Mouse (Mus musculus): ENCODE measurements at regions not wholly inside any gene's neighbourhood (a gene's known extent, or its start where the extent isn't known, plus 50 kb on each side); places are given as distances from the start of the nearest gene placed in this dataset.

DNA sequence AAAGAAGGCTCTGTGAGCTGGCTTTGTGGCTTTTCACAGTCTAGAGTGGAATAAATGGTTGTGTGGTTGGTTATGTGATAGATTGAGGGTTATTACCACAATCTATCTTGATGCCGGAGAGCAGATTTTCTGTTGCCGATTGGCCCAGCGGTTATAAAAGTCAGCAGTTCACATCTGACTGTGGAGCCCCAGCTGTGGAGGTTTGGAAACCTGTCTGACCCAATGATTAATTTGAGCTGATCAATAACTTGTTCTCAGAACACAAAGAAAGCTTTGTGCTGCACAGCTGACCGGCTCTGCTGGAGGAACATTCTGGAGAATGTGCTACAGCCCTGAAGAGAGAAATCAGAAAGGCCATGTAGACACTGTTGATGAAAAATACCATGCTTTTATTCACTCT is 148.8 kb downstream of the Cdc42ep3 start:
- no peaks in the 10 kb centered on the region; the same call in 1 of the 2 replicates for H3K9me3 ChIP-seq (ENCODE audit: control insufficient read depth, low read length)
- ATAC-seq (ENCODE audit: insufficient read depth) (no peak), DNase-seq (ENCODE audit: low read depth in 3 of 3, low spot score in 3 of 3) (no peak)
- TF ChIP-seq CTCF (IDR thresholded peaks at IDR 0.05; ENCODE audit: low read depth) (no peak), EP300 (IDR thresholded peaks at IDR 0.05; ENCODE audit: low read depth) (no peak)
- H3K36me3 ChIP-seq (replicated peaks; ENCODE audit: control insufficient read depth, insufficient read depth, low read depth): no peaks in the 10 kb centered on the region
- no peak overlapping the region for H3K4me3 ChIP-seq (ENCODE audit: insufficient read depth in 1 of 2, low read depth in 2 of 2, low read length in 2 of 2)
- no peak overlapping the region for H3K27ac ChIP-seq
- no peak overlapping the region for H3K4me2 ChIP-seq (ENCODE audit: low read depth)
- WGBS (ENCODE audit: insufficient replicate concordance): 69% methylated on average over 4 of the region's 4 CpGs
- no peaks in the 10 kb centered on the region for H3K27me3 ChIP-seq (ENCODE audit: control insufficient read depth, insufficient read depth, low read length)
- no peak overlapping the region for H3K9ac ChIP-seq (replicated peaks)
- no peaks in the 10 kb centered on the region for H3K4me1 ChIP-seq (replicated peaks; ENCODE audit: control insufficient read depth in 2 of 2, insufficient read depth in 2 of 2, low read length in 1 of 2)

DNA sequence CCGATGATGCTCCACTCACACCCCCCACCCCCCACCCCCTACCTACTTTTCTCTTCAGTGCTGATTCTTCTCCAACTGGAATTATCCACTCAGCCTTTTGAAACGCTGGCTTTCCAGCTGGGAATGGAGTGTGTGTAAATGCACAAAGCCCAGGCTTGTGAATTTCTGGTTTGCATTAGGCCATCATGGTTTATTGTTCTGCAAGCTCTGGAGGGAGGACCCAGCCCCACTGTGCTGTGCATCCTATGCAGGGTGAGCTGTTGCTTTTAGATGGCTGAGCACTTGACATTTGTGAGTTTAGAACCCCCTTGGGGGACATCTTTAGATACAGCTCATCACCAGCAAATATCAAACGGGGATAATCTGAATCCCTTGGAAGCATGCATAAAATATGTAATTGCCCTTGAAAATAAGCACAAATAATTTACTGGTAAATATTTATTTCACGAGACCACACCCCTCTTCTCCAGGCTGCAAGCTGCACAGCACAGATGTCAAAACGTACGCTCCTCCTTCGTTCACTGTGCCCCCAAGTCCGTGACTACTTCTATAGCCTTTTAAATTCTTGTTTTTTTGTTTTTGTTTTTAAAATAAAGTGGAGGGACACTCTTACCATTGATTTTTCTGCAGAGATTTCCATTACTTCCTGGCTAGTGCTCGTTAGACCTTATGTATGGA is 148.2 kb downstream of the Qpct start:
- H3K4me3 ChIP-seq (ENCODE audit: insufficient read depth in 1 of 2, low read depth in 2 of 2, low read length in 2 of 2): no peak overlapping the region
- ATAC-seq (ENCODE audit: insufficient read depth) (no peak), DNase-seq (ENCODE audit: low read depth in 3 of 3, low spot score in 3 of 3) (no peak)
- H3K4me1 ChIP-seq (replicated peaks; ENCODE audit: control insufficient read depth in 2 of 2, insufficient read depth in 2 of 2, low read length in 1 of 2): no peaks in the 10 kb centered on the region
- no peak overlapping the region for H3K4me2 ChIP-seq (ENCODE audit: low read depth)
- WGBS (ENCODE audit: insufficient replicate concordance): 54% methylated on average over 9 of the region's 9 CpGs
- TF ChIP-seq CTCF (IDR thresholded peaks at IDR 0.05; ENCODE audit: low read depth): no peak
- no peaks in the 10 kb centered on the region for H3K36me3 ChIP-seq (replicated peaks; ENCODE audit: control insufficient read depth, insufficient read depth, low read depth)
- no peak overlapping the region for H3K9ac ChIP-seq (replicated peaks)
- no peak overlapping the region for H3K27ac ChIP-seq
- no peaks in the 10 kb centered on the region; the same call in 1 of the 2 replicates for H3K9me3 ChIP-seq (ENCODE audit: control insufficient read depth, low read length)
- H3K27me3 ChIP-seq (ENCODE audit: control insufficient read depth, insufficient read depth, low read length): no peaks in the 10 kb centered on the region

DNA sequence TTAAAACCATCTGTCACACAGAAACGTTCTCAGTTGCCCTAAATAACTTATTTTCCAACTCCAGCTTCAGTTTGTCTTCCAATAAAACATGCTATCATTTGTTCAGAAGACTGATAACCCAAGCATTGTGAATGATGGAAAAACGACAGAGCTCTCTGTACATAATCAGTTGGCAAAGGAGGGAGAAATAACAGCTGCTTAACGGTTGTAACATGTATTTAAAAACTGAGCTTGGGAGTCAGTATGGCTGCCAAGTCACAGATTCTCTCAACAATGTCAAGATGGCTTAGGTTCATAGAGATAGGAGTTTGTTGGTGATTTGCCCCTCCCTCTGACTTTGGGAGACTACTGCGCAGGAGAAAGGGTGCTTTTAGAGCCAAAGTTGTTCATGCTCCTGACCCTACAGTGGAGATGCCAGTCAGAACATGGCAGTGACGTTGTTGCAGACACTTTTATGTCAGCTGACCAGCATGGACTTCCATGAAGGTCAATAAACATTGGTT is 140.2 kb downstream of the Qpct start:
- DNase-seq (ENCODE audit: low read depth in 3 of 3, low spot score in 3 of 3) (no peak), ATAC-seq (ENCODE audit: insufficient read depth) (no peak)
- H3K27ac ChIP-seq: no peak overlapping the region
- TF ChIP-seq CTCF (IDR thresholded peaks at IDR 0.05; ENCODE audit: low read depth) (no peak), EP300 (IDR thresholded peaks at IDR 0.05; ENCODE audit: low read depth) (no peak)
- H3K27me3 ChIP-seq (ENCODE audit: control insufficient read depth, insufficient read depth, low read length): no peaks in the 10 kb centered on the region
- 45% methylated on average over 5 of the region's 5 CpGs for WGBS (ENCODE audit: insufficient replicate concordance)
- H3K9me3 ChIP-seq (ENCODE audit: control insufficient read depth, low read length): no peaks in the 10 kb centered on the region
- H3K9ac ChIP-seq (replicated peaks): no peak overlapping the region
- H3K4me2 ChIP-seq (ENCODE audit: low read depth): no peak overlapping the region
- H3K4me3 ChIP-seq (ENCODE audit: insufficient read depth in 1 of 2, low read depth in 2 of 2, low read length in 2 of 2): no peak overlapping the region
- no peaks in the 10 kb centered on the region for H3K36me3 ChIP-seq (replicated peaks; ENCODE audit: control insufficient read depth, insufficient read depth, low read depth)
- H3K4me1 ChIP-seq (replicated peaks; ENCODE audit: control insufficient read depth in 2 of 2, insufficient read depth in 2 of 2, low read length in 1 of 2): no peaks in the 10 kb centered on the region

DNA sequence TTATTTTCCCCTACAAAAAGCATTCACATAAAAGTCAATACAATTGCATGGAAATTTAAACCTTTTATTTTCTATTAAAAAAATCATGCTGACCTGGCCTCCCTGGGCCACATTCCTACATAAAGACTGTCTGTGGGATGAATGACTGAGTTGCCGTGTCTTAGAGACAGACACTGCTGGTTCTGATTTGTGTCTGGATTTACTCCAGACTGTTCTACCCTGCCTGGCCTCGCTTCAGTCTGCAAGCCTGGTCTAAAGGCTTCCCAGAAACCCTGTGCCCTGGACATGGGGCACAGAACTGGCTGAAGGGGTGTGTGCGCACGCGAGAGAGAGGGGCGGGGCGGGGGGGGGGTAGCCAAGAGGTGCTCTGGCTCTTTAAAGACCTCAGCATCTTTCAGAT is 136.6 kb downstream of the Qpct start:
- Histone ChIP-seq H3K27me3 (ENCODE audit: control insufficient read depth, insufficient read depth, low read length) (no peaks in the 10 kb centered on the region), H3K9ac (replicated peaks) (no peak overlapping the region), H3K9me3 (ENCODE audit: control insufficient read depth, low read length) (no peaks in the 10 kb centered on the region), H3K4me1 (replicated peaks; ENCODE audit: control insufficient read depth in 2 of 2, insufficient read depth in 2 of 2, low read length in 1 of 2) (no peaks in the 10 kb centered on the region), H3K36me3 (replicated peaks; ENCODE audit: control insufficient read depth, insufficient read depth, low read depth) (no peaks in the 10 kb centered on the region), H3K4me3 (ENCODE audit: insufficient read depth in 1 of 2, low read depth in 2 of 2, low read length in 2 of 2) (no peak overlapping the region), H3K4me2 (ENCODE audit: low read depth) (no peak overlapping the region), H3K27ac (no peak overlapping the region)
- WGBS (ENCODE audit: insufficient replicate concordance): 72% methylated on average over 7 of the region's 7 CpGs
- DNase-seq (ENCODE audit: low read depth in 3 of 3, low spot score in 3 of 3): no peak
- ATAC-seq (ENCODE audit: insufficient read depth): no peak
- TF ChIP-seq EP300 (IDR thresholded peaks at IDR 0.05; ENCODE audit: low read depth) (no peak), CTCF (IDR thresholded peaks at IDR 0.05; ENCODE audit: low read depth) (no peak)

DNA sequence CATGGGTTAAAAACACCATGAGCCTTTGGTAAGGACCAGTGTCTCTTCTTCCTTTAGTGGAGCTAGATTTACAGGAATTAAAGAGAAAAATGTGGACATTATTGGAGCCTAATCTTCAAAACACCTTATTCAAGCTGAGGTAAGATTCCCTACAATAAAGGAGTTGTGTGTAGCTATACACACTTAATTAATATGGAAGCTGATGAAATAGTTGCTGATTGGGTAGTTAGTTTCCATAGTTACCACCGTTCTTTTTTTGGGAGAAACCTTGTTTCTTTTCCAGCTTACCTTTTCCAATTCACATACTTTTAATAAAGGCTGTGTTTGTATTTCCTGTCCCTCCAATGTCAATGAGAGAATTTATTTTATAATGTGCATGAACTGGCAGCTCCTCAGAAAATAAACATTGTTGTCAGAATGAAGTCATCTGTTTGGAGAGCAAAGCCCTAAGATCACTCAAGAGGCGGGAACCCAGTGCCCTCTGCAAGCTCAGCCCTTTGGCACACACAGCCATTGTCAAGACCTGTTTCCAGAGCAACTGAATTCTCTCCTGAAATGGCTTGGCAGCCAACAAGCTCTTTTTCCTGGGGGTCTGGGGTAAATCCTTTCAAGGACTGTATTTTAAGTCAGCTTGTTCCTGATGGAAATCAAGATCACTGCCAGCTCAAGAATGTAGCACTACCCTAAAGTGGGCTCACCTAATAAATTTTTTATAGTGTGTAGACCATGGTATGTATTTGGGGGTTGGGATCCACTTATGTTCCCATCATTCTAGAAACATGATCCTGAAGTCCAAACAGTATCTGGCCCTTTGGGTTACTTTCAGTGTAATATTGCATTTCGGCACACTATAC is 128.8 kb downstream of the Qpct start:
- no peak overlapping the region for H3K4me2 ChIP-seq (ENCODE audit: low read depth)
- WGBS (ENCODE audit: insufficient replicate concordance): 66% methylated on average over 3 of the region's 3 CpGs
- no peaks in the 10 kb centered on the region for H3K9me3 ChIP-seq (ENCODE audit: control insufficient read depth, low read length)
- H3K36me3 ChIP-seq (replicated peaks; ENCODE audit: control insufficient read depth, insufficient read depth, low read depth): no peaks in the 10 kb centered on the region
- TF ChIP-seq EP300 (IDR thresholded peaks at IDR 0.05; ENCODE audit: low read depth): no peak
- no peak for TF ChIP-seq CTCF (IDR thresholded peaks at IDR 0.05; ENCODE audit: low read depth)
- H3K9ac ChIP-seq (replicated peaks): no peak overlapping the region
- H3K4me1 ChIP-seq (replicated peaks; ENCODE audit: control insufficient read depth in 2 of 2, insufficient read depth in 2 of 2, low read length in 1 of 2): no peaks in the 10 kb centered on the region
- H3K27me3 ChIP-seq (ENCODE audit: control insufficient read depth, insufficient read depth, low read length): no peaks in the 10 kb centered on the region
- no peak overlapping the region for H3K4me3 ChIP-seq (ENCODE audit: insufficient read depth in 1 of 2, low read depth in 2 of 2, low read length in 2 of 2)
- ATAC-seq (ENCODE audit: insufficient read depth) (no peak), DNase-seq (ENCODE audit: low read depth in 3 of 3, low spot score in 3 of 3) (no peak)
- no peak overlapping the region for H3K27ac ChIP-seq

Data from liver, embryonic 14.5 days (tissue).